Mouse (Mus musculus) embryonic fibroblast, embryonic 13.5 days (primary cell): ENCODE results near the gene Ube2c. TPM values are rescaled to one million over a fixed set of nuclear protein-coding genes. Genes with fewer than 3 reads are reported as not detected.
A peak's percentile ranks its signal among the peaks of the same experiment; 100 is the strongest.

Source experiments
- H3K27ac ChIP-seq: 2 replicates; pipeline ENCODE4 v1.5.1; 2012; ENCODE audit warnings: low read length, control low read depth, inconsistent platforms; ENCODE audit not compliant: insufficient read depth
- H3K4me1 ChIP-seq: 2 replicates; pipeline ENCODE4 v1.6.1; 2011; ENCODE audit warnings: low read length; ENCODE audit not compliant: control insufficient read depth, insufficient read depth
- H3K4me3 ChIP-seq: 2 replicates; pipeline ENCODE4 v1.5.1; 2011; ENCODE audit warnings: mild to moderate bottlenecking, control low read depth, low read length; ENCODE audit not compliant: insufficient read depth
- CTCF ChIP-seq: IDR thresholded peaks from 2 replicates; pipeline ENCODE4 v1.5.1; 2011; ENCODE audit warnings: mild to moderate bottlenecking, control low read depth, low read length, moderate library complexity, borderline replicate concordance; ENCODE audit not compliant: insufficient read depth
- POLR2A ChIP-seq: IDR thresholded peaks from 2 replicates; pipeline ENCODE4 v1.6.1; 2011; ENCODE audit warnings: low read depth, mild to moderate bottlenecking, control low read depth, low read length, moderate library complexity
- polyA plus RNA-seq: library from polyadenylated mRNA; stranded (reverse); fragments of >200 nt; gene quantifications from 2 replicates; pipeline ENCODE4 v1.2.4, GENCODE M21; 2011; ENCODE audit warnings: low read depth; ENCODE audit not compliant: missing spikeins, insufficient read length

Ube2c gene
- polyA plus RNA-seq, 1 experiment = 146 TPM

- no peak overlapping the region for H3K27ac ChIP-seq
- no peak for TF ChIP-seq CTCF
- no peak for TF ChIP-seq POLR2A
- no peaks in the 10 kb centered on the region for H3K4me1 ChIP-seq
- H3K4me3 ChIP-seq = no peak overlapping the region
Measured at GRCm38 (mm10) chr2:164761502-164761901, 8.2 kb upstream of the Ube2c start.

DNA sequence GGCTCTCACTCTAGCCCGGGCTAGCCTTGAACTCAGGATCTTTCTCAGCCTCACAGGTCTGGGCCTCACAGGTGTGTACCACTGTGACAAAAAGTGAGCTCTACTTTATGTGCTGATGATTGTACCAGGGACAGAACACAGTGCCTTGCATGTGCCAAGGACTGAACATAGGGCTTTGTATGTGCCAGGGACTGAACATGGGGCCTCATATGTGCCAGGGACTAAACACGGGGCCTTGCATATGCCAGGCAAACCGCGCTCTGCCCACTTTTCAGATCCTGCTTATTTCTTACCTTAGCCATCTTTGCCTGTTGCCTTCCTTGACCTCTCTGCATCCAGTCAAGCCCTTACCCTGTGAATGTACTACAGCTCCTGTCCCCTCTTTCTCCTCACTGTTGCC is 7.7 kb upstream of the Ube2c start:
- Histone ChIP-seq H3K27ac (no peak overlapping the region), H3K4me1 (no peaks in the 10 kb centered on the region), H3K4me3 (no peak overlapping the region)
- no peak for TF ChIP-seq CTCF
- TF ChIP-seq POLR2A = no peak

- no peak overlapping the region for H3K4me3 ChIP-seq
- H3K27ac ChIP-seq = no peak overlapping the region
- H3K4me1 ChIP-seq = no peaks in the 10 kb centered on the region
- TF ChIP-seq CTCF = no peak
- TF ChIP-seq POLR2A = no peak
Measured at GRCm38 (mm10) chr2:164762593-164762992, 7.1 kb upstream of the Ube2c start.

DNA sequence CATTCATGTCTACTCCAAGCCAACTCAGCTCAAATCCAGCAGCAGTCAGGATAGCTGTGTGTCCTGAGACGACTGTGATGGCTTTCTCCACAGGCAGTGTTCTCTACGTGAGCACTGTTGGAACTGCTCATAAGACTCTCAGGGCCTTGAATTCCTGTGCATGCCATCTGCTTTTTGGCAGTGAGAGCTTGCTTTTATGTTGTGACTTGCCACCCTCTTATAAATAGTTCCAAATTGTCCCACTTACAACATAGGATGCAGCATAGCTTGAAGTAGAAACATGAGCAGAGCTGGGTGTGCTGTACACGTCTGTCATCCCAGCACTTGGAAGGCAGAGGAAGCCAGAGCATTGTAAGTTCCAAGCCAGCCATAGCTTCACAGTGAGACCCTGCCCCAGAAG is 3.9 kb upstream of the Ube2c start:
- H3K27ac ChIP-seq = no peak overlapping the region
- no peaks in the 10 kb centered on the region for H3K4me1 ChIP-seq
- TF ChIP-seq POLR2A (no peak), CTCF (no peak)
- no peak overlapping the region for H3K4me3 ChIP-seq

GRCm38 (mm10) chr2:164767812-164768540 is 1.7 kb upstream of the Ube2c start:
- Histone ChIP-seq H3K4me3 (no peak overlapping the region), H3K27ac (no peak overlapping the region), H3K4me1 (0 out of 2 replicates have a peak, but pooled peaks cover 5% of the 10 kb centered on the region)
- TF ChIP-seq CTCF (no peak), POLR2A (no peak)

GRCm38 (mm10) chr2:164770279-164770678 is 581 bp downstream of the Ube2c start:
- Histone ChIP-seq H3K4me1 (0 out of 2 replicates have a peak, but pooled peaks cover 5% of the 10 kb centered on the region), H3K4me3 (peak overlapping the region; percentile 87), H3K27ac (no peak overlapping the region)
- TF ChIP-seq POLR2A (no peak), CTCF (no peak)

GRCm38 (mm10) chr2:164771123-164771522 is 1.4 kb downstream of the Ube2c start:
- Histone ChIP-seq H3K4me1 (0 out of 2 replicates have a peak, but pooled peaks cover 7% of the 10 kb centered on the region), H3K27ac (no peak overlapping the region), H3K4me3 (peak overlapping the region; percentile 87)
- no peak for TF ChIP-seq POLR2A
- TF ChIP-seq CTCF = no peak

GRCm38 (mm10) chr2:164773229-164773988 is 3.7 kb downstream of the Ube2c start:
- no peak overlapping the region for H3K4me3 ChIP-seq
- no peak overlapping the region for H3K27ac ChIP-seq
- TF ChIP-seq POLR2A (peak; percentile 29; the same call in 1 of the 2 replicates), CTCF (no peak)
- H3K4me1 ChIP-seq = 0 out of 2 replicates have a peak, but pooled peaks cover 7% of the 10 kb centered on the region

- Histone ChIP-seq H3K4me1 (0 out of 2 replicates have a peak, but pooled peaks cover 7% of the 10 kb centered on the region), H3K4me3 (no peak overlapping the region), H3K27ac (no peak overlapping the region)
- no peak for TF ChIP-seq POLR2A
- no peak for TF ChIP-seq CTCF
Measured at GRCm38 (mm10) chr2:164773989-164774364, 4.3 kb downstream of the Ube2c start.

GRCm38 (mm10) chr2:164776130-164776529 is 6.4 kb downstream of the Ube2c start:
- H3K4me3 ChIP-seq = no peak overlapping the region
- TF ChIP-seq POLR2A = no peak
- TF ChIP-seq CTCF = no peak
- 0 out of 2 replicates have a peak, but pooled peaks cover 7% of the 10 kb centered on the region for H3K4me1 ChIP-seq
- H3K27ac ChIP-seq = no peak overlapping the region
